27 mouse cellular contexts compared by ENCODE assay signal in genomic region chr2:103391626-103392025, GRCm38 (mm10). TPM values are rescaled to one million over a fixed set of nuclear protein-coding genes. Genes with fewer than 3 reads are reported as not detected.
"Had no signal": no experiment of that assay in that cellular context is flagged by ENCODE, and none has a peak within 500 bp of the region (broad histone marks: within the 10 kb centered on the region; RNA-seq: fewer than 3 reads in every experiment).

No protein-coding gene starts in this region.

- DNase-seq: cerebellum, adult 9-10 months; cerebellum, adult 9-11 months; cerebellum, postnatal 10 days; cerebellum, postnatal 14 days; cerebellum, postnatal 25 days; cerebellum, postnatal 36 days; embryo, embryonic 11 days; forebrain, postnatal 0 days; gastrocnemius, adult 2 months; gastrocnemius, postnatal 10 days; gastrocnemius, postnatal 14 days; gastrocnemius, postnatal 25 days; gastrocnemius, postnatal 36 days; heart, adult 11 months; heart, adult 18-20 months; heart, adult 2 months had no signal

- H3K9me3 ChIP-seq: embryonic facial prominence, embryonic 10.5 days; embryonic facial prominence, embryonic 12.5 days; embryonic facial prominence, embryonic 13.5 days; embryonic facial prominence, embryonic 15.5 days; forebrain, embryonic 13.5 days; forebrain, embryonic 15.5 days had no signal

- H3K4me3 ChIP-seq: embryonic facial prominence, embryonic 10.5 days; embryonic facial prominence, embryonic 12.5 days; embryonic facial prominence, embryonic 13.5 days; embryonic facial prominence, embryonic 15.5 days; erythroblast, embryonic 14.5 days; forebrain, embryonic 10.5 days; forebrain, embryonic 12.5 days; forebrain, embryonic 13.5 days; forebrain, embryonic 15.5 days; gastrocnemius, adult 2 months; heart, adult 2 months had no signal

- ATAC-seq: forebrain, embryonic 13.5 days; forebrain, embryonic 14.5 days; forebrain, embryonic 15.5 days; forebrain, embryonic 16.5 days; forebrain, postnatal 0 days had no signal

- H3K27ac ChIP-seq: embryonic facial prominence, embryonic 10.5 days; embryonic facial prominence, embryonic 12.5 days; embryonic facial prominence, embryonic 13.5 days; embryonic facial prominence, embryonic 15.5 days; forebrain, embryonic 10.5 days; forebrain, embryonic 12.5 days; forebrain, embryonic 13.5 days; forebrain, embryonic 15.5 days; gastrocnemius, adult 2 months; heart, adult 2 months had no signal

- H3K9ac ChIP-seq: embryonic facial prominence, embryonic 12.5 days; embryonic facial prominence, embryonic 13.5 days; embryonic facial prominence, embryonic 15.5 days; forebrain, embryonic 12.5 days; forebrain, embryonic 13.5 days; forebrain, embryonic 15.5 days; forebrain, postnatal 0 days had no signal

- H3K4me2 ChIP-seq: embryonic facial prominence, embryonic 12.5 days; embryonic facial prominence, embryonic 13.5 days; embryonic facial prominence, embryonic 15.5 days; forebrain, embryonic 12.5 days; forebrain, embryonic 13.5 days; forebrain, embryonic 15.5 days had no signal

- H3K4me1 ChIP-seq: embryonic facial prominence, embryonic 12.5 days; embryonic facial prominence, embryonic 13.5 days; embryonic facial prominence, embryonic 15.5 days had no signal

- H3K27me3 ChIP-seq: embryonic facial prominence, embryonic 12.5 days; embryonic facial prominence, embryonic 13.5 days; embryonic facial prominence, embryonic 15.5 days; forebrain, embryonic 12.5 days; forebrain, embryonic 13.5 days; forebrain, embryonic 15.5 days had no signal

- H3K36me3 ChIP-seq: embryonic facial prominence, embryonic 10.5 days; embryonic facial prominence, embryonic 12.5 days; embryonic facial prominence, embryonic 13.5 days; embryonic facial prominence, embryonic 15.5 days; forebrain, embryonic 10.5 days; forebrain, embryonic 12.5 days; forebrain, embryonic 15.5 days had no signal

RNA-seq across cellular contexts. Expression of gene Elf5, which starts 19.9 kb away (rescaled TPM):
- polyA plus RNA-seq: erythroblast, embryonic 14.5 days; forebrain, embryonic 13.5 days; forebrain, embryonic 14.5 days; forebrain, embryonic 15.5 days; forebrain, embryonic 16.5 days; forebrain, postnatal 0 days had no signal
